Mouse (Mus musculus): ENCODE data around the gene Cmbl.
"Not testable (repeated sequence)": the region's sequence is repeated elsewhere in the genome, so short reads cannot be mapped to it uniquely, and the experiment has no call there.

Cmbl gene

DNA sequence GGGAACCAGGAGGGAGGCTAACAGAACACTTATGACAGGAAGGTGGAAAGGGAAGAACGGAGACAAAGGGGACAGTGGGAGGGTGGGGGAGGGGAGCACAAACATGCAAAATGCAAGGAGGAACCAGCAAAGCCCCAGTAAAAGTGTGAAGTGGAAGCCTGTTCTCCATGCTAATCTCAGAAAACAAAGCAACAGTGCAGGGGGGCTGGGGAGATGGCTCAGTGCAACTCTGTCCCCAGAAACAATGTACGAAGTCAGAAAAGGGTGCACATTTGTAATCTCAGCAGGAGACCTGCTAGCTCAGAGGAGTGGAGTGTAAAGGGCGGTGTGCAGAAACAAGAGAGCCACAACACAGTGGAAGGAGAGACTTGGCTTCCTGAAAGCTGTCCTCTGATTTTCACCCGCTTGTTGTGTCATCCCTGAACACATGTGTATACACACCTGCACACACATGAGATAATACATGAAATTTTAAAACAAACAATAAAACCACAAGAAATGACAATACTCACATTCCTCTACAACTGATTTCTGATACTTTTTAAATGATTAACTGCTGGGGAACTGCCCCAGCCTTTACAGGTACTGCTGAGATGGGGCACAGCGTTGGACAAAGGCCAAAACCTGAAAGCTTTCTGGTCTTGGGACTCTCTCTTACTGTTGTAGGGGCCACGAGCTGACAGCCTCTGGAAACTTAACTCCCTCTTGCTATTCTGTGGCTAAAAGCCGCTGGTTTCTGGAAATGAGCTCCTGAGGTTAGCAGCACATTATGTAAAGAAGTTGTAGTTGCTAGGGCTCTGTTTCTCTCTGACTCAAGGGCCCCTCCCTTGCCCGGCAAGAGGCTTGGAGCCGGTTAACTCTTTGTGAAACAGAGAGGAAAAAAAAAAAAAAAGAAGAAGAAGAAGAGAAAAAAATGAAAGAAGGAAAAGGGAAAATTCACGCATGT, 22.9 kb upstream of the Cmbl start:
- DNase-seq = peak; percentile 65 to 77

- DNase-seq = no peak
Observed at GRCm38 (mm10) chr15:31543246-31543645, 21.9 kb upstream of the Cmbl start.

GRCm38 (mm10) chr15:31545058-31545457, 20.1 kb upstream of the Cmbl start:
- DNase-seq = peak in 1 of 2 experiments; percentile 34

DNA sequence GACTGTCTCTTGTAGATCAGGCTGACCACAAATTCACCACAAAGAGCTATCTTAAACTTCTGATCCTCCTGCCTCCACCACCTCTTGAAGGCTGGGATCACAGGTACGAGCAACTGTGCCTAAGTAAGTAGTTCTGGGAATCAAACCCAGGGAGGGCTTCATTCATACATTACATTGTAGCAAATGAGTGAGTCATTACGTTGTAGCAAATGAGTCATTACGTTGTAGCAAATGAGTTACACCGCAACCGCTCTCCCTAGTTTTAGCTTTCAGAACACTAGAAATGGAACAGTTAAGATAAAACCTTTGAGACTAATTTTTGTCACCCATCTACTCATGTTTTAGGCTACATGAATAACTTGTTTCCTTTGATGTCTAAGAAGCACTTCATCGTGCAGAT, 18.9 kb upstream of the Cmbl start:
- no peak for DNase-seq

DNA sequence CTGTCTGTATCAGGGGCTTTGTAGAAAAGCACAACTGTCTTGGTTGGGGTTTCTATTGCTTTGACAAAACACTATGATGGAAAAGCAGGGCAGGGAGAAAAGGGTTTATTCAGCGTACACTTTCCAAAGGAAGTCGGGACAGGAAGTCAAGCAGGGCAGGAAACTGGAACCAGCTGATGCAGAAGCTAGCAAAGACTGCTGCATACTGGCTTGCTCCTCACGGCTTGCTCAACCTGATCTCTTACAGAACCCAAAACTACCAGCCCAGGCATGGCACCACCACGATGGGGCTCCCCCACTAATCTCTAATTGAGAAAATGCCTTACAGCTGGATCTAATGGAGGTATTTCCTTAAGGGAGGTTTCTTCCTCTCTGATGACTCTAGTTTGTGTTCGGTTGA, 17.8 kb upstream of the Cmbl start:
- no peak for DNase-seq

DNA sequence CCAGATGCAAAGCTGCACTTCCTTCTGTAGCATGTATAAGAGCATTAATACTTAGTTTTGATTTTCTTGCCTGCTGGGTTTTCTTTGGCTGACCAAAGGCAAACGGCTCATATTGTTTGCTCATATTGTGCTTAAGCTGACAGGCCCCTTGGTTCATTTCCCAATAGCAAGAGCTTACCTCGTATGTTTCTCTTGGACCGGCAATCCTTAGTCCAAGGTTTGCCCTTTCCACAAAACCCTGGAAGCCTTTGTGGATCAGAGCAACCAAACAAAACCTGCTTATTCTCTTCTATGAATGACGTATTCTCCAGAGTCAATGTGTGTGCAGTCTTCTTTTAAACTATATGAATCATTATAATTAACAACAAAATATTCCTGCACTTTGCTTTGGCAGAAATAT, 14.8 kb upstream of the Cmbl start:
- no peak for DNase-seq

DNA sequence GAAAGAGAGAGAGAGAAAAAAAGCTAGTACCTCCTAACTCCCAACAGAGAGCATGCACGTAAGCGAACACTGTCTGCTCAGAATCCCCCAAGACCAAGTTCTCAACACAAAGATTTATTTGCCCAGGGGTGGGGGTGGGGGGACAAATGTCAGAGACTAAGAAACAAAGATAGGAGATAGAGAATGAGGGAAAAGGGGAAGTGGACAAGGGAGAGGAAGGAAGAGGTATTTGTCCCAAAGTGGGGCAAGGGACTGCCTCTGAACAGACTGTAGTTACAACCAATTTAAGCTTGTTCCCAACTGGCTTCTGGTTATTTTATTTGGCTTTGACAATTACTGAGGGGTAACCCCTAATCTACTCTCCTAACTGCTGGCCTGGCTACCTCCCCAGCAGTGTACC, 10.3 kb upstream of the Cmbl start:
- no peak for DNase-seq

GRCm38 (mm10) chr15:31561390-31561789, 3.8 kb upstream of the Cmbl start:
- no peak for DNase-seq

DNA sequence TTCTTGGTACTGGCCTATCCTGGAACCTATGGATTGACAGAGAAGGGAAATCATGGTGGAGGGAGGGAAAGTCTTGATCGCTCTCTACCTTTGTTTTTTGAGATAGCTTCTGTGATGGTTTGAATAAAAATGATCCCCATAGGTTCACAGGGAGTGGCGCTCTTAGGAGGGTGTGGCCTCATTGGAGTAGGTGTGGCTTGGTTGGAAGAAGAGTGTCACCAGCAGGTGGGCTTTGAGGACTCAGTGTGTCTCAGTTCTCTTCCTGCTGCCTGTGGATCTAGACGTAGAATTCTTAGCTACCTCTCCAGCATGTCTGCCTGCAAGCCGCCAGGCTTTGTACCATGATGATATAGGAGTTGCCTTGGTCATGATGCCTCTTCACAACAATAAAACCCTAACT, 3.2 kb upstream of the Cmbl start:
- no peak for DNase-seq

DNA sequence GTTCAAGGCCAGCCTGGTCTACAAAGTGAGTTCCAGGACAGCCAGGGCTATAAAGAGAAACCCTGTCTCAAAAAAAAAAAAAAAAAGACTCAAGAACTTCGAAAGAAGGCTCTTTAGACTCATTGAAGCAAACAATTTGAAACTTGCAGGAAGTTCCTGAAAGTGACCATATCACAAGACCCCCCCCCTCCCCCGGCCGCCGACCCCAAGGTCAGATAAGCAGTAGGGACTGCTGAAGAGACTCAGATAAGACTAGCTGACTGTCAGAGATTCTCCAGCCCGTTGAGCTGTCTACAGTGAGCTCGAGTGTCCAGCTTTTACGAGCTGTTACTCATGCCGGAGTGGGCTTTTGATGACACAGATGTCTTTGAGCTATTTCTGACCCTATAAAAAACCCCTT, 2.3 kb upstream of the Cmbl start:
- DNase-seq = no peak

DNA sequence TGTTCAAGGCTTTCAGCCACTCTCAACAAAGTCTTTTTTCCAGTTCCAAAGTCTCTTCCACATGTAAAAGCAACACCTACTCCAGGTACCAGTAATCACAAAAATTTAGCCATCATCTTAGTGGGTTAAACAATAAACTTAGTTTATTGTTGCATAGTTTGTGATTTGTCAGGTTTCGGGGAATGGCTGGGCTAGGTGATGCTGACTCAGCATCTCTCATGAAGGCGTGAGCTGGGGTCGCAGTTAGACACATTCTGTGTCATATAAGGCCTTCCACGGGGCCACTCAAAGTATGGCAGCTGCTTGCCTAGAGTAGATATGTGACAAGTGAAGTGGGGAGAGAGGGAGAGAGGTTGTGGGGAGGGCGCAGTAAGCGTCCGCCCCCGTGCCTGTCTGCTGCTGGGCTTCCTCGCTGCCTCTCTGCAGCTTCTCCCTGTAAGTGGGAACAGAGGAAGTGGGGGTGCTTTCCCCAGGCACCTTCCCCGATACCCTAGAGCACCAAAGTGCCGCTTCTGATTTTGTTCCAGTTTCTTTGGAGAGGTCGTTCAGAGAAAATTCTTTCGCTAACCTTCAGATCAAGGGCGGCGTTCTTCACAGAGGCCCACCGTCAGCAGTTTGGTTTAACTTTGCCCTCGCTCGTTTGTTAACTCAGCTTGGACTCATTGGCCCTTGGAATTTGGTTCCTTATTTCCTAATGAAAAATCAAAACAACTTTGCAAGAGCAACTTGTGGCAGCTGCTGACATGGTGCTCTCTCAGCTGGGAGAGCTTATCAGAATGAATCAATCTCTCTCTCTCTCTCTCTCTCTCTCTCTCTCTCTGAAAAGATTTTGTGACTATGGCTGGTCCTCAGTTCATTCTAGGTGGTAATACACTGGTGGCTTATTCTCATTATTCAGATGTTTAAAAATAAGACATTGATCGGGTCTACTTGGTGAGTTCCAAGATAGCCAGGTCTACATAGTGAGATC, 1.3 kb upstream of the Cmbl start:
- peak; percentile 74 to 89 for DNase-seq

DNA sequence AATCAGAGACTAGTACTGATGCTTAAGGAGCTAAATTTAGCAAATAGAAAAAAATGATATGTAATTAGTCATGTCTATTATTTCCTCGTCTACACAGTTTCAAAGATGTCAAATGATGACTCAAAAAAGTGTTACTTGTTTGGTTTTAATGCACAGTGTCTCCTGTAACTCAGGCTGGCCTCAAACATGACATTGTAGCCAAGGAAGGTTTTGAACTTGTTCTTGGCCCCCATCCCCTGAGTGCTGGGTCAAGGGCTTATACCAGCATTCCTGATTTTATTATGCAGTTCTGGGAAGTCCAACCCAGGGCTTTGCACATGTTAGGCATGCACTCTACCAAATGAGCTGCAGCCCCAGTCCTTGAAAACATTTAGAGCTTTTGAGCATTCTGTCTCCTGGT, 597 bp downstream of the Cmbl start:
- no peak for DNase-seq

DNA sequence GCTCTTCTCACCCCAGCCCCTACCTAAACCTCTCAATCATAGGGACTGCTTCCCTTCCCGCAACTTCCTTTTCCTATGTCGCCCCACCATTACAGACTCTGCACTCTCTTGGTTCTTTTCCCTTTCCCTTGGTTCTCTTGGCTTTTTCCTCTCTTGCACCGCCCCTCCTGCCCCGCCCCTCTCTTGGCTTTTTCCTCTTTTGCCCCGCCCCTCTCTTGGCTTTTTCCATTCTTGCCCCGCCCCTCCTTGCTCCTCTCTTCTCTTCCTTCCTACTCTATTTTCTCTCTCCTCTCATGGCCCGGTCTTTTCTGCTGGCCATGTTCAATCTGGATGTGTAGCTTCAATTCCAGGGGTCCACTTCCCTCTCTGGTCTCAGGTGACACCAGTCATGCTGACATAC, 2.2 kb downstream of the Cmbl start:
- DNase-seq = peak; percentile 53 to 60

DNA sequence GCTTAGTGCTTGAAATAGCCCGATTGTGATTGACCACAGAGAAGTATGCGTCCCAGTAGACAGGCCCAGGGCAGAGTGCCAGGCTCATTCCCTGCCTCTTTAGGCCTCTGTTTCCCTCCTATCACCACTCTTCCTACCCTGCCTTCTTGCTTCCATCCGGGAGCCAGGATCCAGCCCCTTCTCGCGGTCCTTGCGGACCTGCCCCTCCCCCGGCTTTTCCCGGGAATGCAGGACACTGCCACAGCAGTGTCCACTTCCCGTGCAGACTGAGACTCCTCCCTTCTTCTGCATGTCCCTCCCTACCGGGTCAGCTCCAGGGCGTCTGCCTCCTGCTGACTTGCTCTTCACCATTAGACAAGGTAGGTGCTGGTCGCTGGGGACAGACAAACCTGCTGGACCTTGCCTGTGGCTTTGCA, 3.4 kb downstream of the Cmbl start:
- peak; percentile 86 to 92 for DNase-seq

DNA sequence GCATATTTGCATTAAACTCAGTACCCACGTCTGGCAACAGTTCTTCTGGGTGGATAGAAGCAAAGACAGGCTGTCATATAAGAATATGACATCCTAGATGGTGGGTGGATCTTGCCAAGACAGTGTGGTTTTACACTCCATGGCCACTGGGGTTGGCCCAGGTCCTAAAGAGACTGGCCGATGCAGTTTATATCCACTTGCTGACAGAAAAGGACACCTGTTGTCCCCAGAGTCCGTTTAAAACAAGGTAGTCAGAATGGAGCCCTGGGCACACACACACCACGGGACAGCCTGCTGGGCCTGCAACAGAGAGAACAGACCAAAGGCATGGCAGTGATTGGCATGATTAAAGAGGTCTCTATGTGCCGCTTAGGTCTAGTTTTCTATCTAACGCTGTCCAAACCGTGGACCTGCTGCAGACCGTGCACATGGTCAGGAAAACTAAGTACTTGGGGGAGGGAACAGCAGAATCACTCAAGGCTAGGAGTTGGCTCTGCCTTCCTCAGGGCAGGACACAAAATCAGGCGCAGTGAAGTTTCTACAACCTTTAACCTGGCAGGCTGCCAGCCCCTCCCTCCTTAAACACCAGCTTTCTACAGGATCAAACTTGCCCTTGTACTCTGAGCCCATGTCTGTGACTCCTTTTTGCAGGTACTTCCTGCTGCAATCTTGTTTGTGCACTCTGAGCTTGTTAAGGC, 4.3 kb downstream of the Cmbl start:
- DNase-seq = peak; percentile 93 to 94

GRCm38 (mm10) chr15:31570959-31571358, 5.8 kb downstream of the Cmbl start:
- no peak for DNase-seq

DNA sequence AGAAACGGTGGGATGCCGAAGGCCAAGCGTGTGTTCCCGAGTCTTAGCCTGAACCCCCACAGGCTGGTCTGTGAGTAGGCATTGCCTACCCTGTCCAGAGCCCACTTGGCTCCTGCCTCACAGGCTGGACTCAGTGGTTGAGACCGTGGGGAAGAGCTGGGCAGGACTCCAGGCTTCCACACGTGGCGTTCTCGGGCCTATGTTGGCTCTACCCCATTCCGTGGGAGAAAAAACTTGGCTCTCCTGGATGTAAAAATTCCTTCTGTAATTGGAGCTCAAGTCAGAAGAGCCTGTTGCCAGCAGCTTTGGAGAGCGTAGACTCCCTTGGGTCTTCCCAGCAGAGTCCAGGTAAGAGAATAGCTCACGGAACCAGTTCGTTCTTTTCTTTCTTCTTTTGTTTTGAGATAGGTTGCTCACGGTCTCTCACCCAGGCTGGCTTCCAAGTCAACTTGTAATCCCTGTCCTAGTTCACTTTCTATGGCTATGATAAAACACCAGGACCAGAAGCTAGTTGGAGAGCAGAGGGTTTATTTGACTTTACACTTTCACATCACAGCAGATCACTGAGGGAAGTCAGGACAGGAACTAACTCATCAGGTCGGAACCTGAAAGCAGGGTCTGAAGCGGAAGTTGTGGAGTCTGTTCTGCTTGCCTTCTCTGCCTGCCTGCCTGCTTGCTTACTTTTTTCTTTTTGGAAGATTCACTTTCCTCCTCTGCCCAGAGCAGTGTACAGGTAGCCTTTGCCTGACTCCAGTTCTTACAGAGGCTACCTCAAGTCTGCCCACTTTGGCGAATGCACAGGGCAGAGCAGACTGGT, 6.9 kb downstream of the Cmbl start:
- no peak for DNase-seq

DNA sequence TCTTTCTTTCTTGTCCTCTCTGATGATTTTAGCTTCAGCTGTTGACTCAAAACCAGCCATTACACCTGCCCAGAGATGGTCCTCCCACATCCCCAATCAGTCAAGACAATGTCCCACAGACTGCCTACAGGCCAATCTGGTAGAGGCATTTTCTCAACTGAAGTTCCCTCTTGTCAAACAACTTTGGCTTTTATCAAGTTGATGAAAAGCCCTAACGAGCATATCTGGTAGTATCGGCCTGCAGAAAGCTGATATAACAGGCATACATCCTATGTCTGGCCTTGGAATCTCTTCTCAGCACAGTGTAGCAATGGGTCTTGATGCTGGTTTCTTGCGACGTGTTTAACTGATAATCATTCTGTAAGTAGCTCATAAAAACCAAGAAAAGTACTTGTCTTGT, 8.1 kb downstream of the Cmbl start:
- no peak for DNase-seq

DNA sequence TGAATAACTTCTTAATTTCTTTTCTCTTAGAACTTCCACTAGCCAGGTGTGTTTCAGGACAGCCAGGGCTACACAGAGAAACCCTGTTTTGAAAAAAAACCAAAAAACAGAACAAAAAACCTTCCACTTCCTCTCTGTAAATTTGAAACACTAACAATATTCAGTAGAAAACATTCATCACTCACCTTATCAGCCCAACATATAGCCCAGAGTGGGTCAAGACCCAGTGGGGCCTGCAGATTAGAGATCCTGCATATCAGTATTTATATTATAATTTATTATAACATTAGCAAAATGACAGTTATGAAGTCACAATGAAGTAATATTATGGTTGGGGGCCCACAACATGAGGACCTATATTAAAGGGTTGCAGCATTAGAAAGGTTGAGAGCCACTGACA, 8.5 kb downstream of the Cmbl start:
- DNase-seq = no peak

DNA sequence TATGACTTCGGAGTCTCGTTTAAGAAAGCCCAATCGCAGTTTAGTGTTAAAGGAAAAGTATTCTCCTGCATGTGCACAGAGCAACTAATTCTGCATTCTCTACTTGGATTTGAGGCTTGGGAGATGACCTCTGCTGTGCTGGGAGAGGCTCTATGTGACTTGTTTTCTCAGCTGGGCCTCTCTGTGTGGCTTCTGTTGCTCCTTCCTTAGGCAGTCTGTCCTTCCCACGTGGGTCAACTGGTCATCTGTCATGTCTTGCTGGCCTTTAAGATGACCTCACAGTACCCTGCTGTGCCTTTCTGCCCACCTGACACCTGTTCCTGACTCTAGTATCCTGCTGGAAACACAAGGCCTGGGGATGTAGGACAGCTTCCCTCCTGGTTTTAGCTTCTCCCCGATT, 10.9 kb downstream of the Cmbl start:
- no peak for DNase-seq

DNA sequence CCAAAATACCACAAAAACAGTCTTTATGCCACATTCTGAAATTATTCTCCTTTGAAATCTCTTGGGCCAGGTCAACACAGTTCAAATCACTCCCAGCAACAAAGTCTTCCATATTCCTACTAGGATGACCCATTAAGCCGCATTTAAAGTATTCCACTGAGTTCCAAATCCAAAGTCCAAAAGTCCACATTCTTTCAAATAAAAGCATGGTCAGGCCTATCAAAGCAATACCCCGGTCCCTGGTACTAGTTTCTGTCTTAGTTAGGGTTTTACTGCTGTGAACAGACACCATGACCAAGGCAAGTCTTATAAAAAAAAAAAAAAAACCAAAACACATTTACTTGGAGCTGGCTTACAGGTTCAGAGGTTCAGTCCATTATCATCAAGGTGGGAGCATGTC, 15.9 kb downstream of the Cmbl start:
- DNase-seq = not testable (repeated sequence)
